Mouse (Mus musculus) erythroblast, embryonic 14.5 days (primary cell): Measurements from ENCODE around the gene Nenf.

Experiments
- GATA1 ChIP-seq: IDR thresholded peaks from 2 replicates; pipeline ENCODE4 v1.6.1; 2012; ENCODE audit warnings: low read length, inconsistent platforms, mixed read lengths
- TAL1 ChIP-seq: IDR thresholded peaks from 3 replicates; pipeline ENCODE4 v1.6.1; 2012; ENCODE audit warnings: low read length, inconsistent platforms, mixed read lengths

DNA sequence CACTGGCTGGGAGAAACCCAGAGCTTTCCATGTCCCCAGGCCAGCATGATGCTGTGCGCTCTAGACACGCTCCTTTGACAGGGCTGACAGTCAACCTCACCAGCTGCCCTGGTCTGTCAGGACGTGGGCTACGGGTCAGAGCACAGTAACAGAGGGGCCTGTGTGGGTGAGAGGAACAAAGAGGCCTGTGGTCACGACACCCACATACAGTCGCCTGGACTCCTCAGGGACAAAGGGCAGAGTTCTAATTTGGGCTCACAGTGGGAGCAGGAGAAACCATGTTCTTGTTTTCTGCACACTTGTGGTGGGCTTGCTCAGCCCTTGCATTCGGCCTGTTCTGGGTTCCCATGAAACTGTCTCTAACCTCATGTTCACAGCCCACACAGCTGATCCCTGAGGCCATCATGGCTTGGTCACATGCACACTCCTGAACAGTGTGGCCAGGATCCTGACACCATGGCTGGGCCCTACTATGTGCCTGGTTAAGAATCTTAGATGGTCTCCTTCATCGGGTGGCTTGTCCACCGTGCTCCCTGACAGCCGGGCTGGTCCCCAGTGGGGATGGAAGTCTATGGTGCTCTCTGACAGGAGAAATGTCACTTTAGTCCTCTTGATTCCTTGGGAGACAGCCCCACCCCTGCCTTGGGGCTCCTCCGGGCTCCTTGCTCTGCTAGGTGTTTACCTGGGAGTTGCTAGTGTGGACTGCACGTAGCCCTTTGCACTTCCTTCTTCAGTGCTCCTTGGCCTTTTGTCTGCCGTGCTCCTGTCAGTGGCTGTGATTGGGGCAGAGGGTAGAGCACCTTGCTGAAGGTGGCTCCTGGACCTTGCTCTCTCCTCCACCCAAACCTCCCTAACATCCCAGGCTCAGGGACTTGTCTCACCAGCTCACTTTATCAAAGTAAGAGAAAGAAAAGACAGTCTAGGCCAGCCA is 34.6 kb downstream of the Nenf start:
- TF ChIP-seq GATA1 (no peak), TAL1 (no peak)
